In the genomic region with DNA sequence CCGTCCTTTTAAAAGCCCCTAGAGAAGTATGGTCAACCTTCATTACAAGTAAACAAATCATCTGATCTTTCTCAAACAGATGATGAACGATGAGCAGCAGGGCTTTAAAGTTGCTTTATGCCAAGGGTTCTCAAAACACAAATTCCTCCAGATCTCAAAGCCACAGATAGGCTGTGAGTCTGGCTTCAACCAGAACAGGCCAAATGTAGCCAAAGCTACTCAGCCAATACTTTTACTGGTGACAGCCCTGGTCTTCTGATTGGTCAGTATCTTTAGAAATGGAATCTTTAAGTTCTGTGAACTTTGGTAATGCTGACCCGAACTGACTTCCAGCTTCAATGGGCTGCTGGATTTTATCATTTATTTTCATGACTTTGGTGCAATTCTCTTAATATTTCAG, we compare ENCODE assay signal across 15 mouse cellular contexts. TPM values are rescaled to one million over a fixed set of nuclear protein-coding genes. Genes with fewer than 3 reads are reported as not detected.
DNase-seq lines count a peak whose midpoint lies in the region; ATAC-seq and TF ChIP-seq lines count a peak whose summit lies in the region.
"Had no signal": no experiment of that assay in that cellular context is flagged by ENCODE, and none has a peak within 500 bp of the region (broad histone marks: within the 10 kb centered on the region; RNA-seq: fewer than 3 reads in every experiment).

No protein-coding gene starts in this region.

- H3K9me3 ChIP-seq in heart, embryonic 16.5 days (replicated peaks; ENCODE audit: control insufficient read depth, low read length) = no peaks in the 10 kb centered on the region
- no peaks in the 10 kb centered on the region for H3K9me3 ChIP-seq in forebrain, embryonic 16.5 days (ENCODE audit: control insufficient read depth, low read length)
- H3K9me3 ChIP-seq: embryonic facial prominence, embryonic 12.5 days; hindbrain, embryonic 15.5 days; limb, embryonic 15.5 days; midbrain, embryonic 13.5 days; neural tube, embryonic 13.5 days had no signal

- no peak overlapping the region for H3K9ac ChIP-seq in heart, embryonic 16.5 days (ENCODE audit: low read length)
- no peak overlapping the region for H3K9ac ChIP-seq in liver, adult 2 months (ENCODE audit: low read depth, low read length)
- no peak overlapping the region for H3K9ac ChIP-seq in forebrain, embryonic 16.5 days (replicated peaks; ENCODE audit: low read depth, low read length)
- H3K9ac ChIP-seq: embryonic facial prominence, embryonic 12.5 days; hindbrain, embryonic 15.5 days; limb, embryonic 15.5 days; midbrain, embryonic 13.5 days; neural tube, embryonic 13.5 days had no signal

- no peaks in the 10 kb centered on the region for H3K36me3 ChIP-seq in heart, embryonic 16.5 days (ENCODE audit: control insufficient read depth, insufficient read depth)
- H3K36me3 ChIP-seq in liver, adult 2 months (ENCODE audit: control insufficient read depth, insufficient read depth, low read length) = no peaks in the 10 kb centered on the region
- no peaks in the 10 kb centered on the region for H3K36me3 ChIP-seq in forebrain, embryonic 16.5 days (ENCODE audit: control insufficient read depth, insufficient read depth)
- H3K36me3 ChIP-seq: embryonic facial prominence, embryonic 12.5 days; hindbrain, embryonic 15.5 days; limb, embryonic 15.5 days; midbrain, embryonic 13.5 days; neural tube, embryonic 13.5 days had no signal

- peaks cover 19% of the 10 kb centered on the region for H3K4me1 ChIP-seq in heart, embryonic 16.5 days (ENCODE audit: control insufficient read depth, insufficient read depth, low read length)
- H3K4me1 ChIP-seq in liver, adult 2 months (ENCODE audit: control insufficient read depth, insufficient read depth, low read length) = no peaks in the 10 kb centered on the region
- H3K4me1 ChIP-seq in forebrain, embryonic 16.5 days (replicated peaks; ENCODE audit: control insufficient read depth, insufficient read depth, low read length) = peaks cover 22% of the 10 kb centered on the region
- H3K4me1 ChIP-seq: embryonic facial prominence, embryonic 12.5 days; limb, embryonic 15.5 days had no signal

- TF ChIP-seq CTCF in liver, adult 2 months (IDR thresholded peaks at IDR 0.05; ENCODE audit: low read depth, low read length) = no peak

- H3K79me2 ChIP-seq in liver, adult 2 months (ENCODE audit: control insufficient read depth, insufficient read depth, low read length) = no peaks in the 10 kb centered on the region

- H3K4me2 ChIP-seq in heart, embryonic 16.5 days (ENCODE audit: low read depth, low read length) = no peak overlapping the region
- H3K4me2 ChIP-seq in forebrain, embryonic 16.5 days (ENCODE audit: low read length) = no peak overlapping the region
- H3K4me2 ChIP-seq: embryonic facial prominence, embryonic 12.5 days; heart, embryonic 11.5 days; hindbrain, embryonic 15.5 days; limb, embryonic 15.5 days; midbrain, embryonic 13.5 days; neural tube, embryonic 13.5 days had no signal

- no peak overlapping the region for H3K4me3 ChIP-seq in heart, embryonic 16.5 days (ENCODE audit: low read length)
- no peak overlapping the region for H3K4me3 ChIP-seq in liver, adult 2 months (ENCODE audit: insufficient read depth, low read depth, low read length)
- H3K4me3 ChIP-seq in forebrain, embryonic 16.5 days (replicated peaks; ENCODE audit: low read length) = no peak overlapping the region
- H3K4me3 ChIP-seq: embryonic facial prominence, embryonic 12.5 days; hindbrain, embryonic 15.5 days; limb, embryonic 15.5 days; midbrain, embryonic 13.5 days; neural tube, embryonic 13.5 days had no signal

- intact Hi-C loops in heart, postnatal 36 days (cut with DNase I) = no loop called here

- ATAC-seq in heart, embryonic 16.5 days (replicated peaks; ENCODE audit: extremely low read depth, insufficient read depth, low FRiP score) = no peak
- peak; percentile 43 for ATAC-seq in forebrain, embryonic 16.5 days

- no peak for TF ChIP-seq POLR2A in liver, adult 2 months (IDR thresholded peaks at IDR 0.05; ENCODE audit: extremely low read depth, insufficient read depth, low read length)

- WGBS in heart, embryonic 16.5 days = 40% methylated on average over 3 of the region's 3 CpGs
- WGBS in liver, adult 2 months = 58% methylated on average over 3 of the region's 3 CpGs
- 32% methylated on average over 3 of the region's 3 CpGs for WGBS in forebrain, embryonic 16.5 days

- no peaks in the 10 kb centered on the region for H3K27me3 ChIP-seq in heart, embryonic 16.5 days (ENCODE audit: control insufficient read depth, insufficient read depth, low read length)
- H3K27me3 ChIP-seq in liver, adult 2 months (ENCODE audit: control insufficient read depth, insufficient read depth, low read length) = 0 out of 2 replicates have a peak, but pooled peaks cover under 1% of the 10 kb centered on the region
- no peaks in the 10 kb centered on the region for H3K27me3 ChIP-seq in forebrain, embryonic 16.5 days (replicated peaks; ENCODE audit: control insufficient read depth, insufficient read depth, low read length)
- H3K27me3 ChIP-seq: embryonic facial prominence, embryonic 12.5 days; hindbrain, embryonic 15.5 days; limb, embryonic 15.5 days; midbrain, embryonic 13.5 days; neural tube, embryonic 13.5 days had no signal

- DNase-seq in heart, postnatal 36 days = no peak
- peak; percentile 26 for DNase-seq in liver, adult 2 months (ENCODE audit: extremely low read depth, low read depth, low spot score)
- DNase-seq in liver (no peak), MN1 (ENCODE audit: low spot score) (peak; percentile 21)
- no peak for DNase-seq in ovary, postnatal 10 days (ENCODE audit: low spot score)
- DNase-seq in kidney, postnatal 4 days = no peak
- DNase-seq: adrenal gland, postnatal 14 days had no signal

- peak overlapping the region; percentile 29; the same call in 1 of the 2 replicates for H3K27ac ChIP-seq in heart, embryonic 16.5 days (ENCODE audit: low read length)
- H3K27ac ChIP-seq in liver, adult 2 months (replicated peaks; ENCODE audit: insufficient read depth, low read depth, low read length) = no peak overlapping the region
- no peak overlapping the region for H3K27ac ChIP-seq in forebrain, embryonic 16.5 days (ENCODE audit: low read length)
- H3K27ac ChIP-seq: embryonic facial prominence, embryonic 12.5 days; hindbrain, embryonic 15.5 days; limb, embryonic 15.5 days; midbrain, embryonic 13.5 days; neural tube, embryonic 13.5 days had no signal

RNA-seq across cellular contexts. Expression of a gene that starts 10.9 kb away (rescaled TPM):
- 9.3 and 10.4 TPM in 2 replicates for polyA plus RNA-seq in heart, embryonic 16.5 days (2015; fragmentation: Nextera tagmentation; extraction: Ambion mirVana)
- total RNA-seq in heart, postnatal 36 days (2021) = 1 to 10 TPM; 3.7 to 5.1 TPM
- 1.5 and 2.0 TPM in 2 replicates for total RNA-seq in liver, adult 2 months (2014; rRNA removed)
- 0.26 and 0.35 TPM in 2 replicates for polyA plus RNA-seq in liver, adult 2 months (2012; rRNA removed)
- 13.5 and 13.7 TPM in 2 replicates for polyA plus RNA-seq in forebrain, embryonic 16.5 days (2015; fragmentation: Nextera tagmentation; extraction: Ambion mirVana)

RNA-seq across cellular contexts. Expression of a gene that starts 56.3 kb away (rescaled TPM):
- polyA plus RNA-seq in heart, embryonic 16.5 days (2015; fragmentation: Nextera tagmentation; extraction: Ambion mirVana) = 10.1 and 10.9 TPM in 2 replicates
- total RNA-seq in heart, postnatal 36 days (2021) = 1 to 10 TPM; 8.4 to 8.6 TPM
- total RNA-seq in liver, adult 2 months (2014; rRNA removed) = 10.4 and 11.4 TPM in 2 replicates
- polyA plus RNA-seq in liver, adult 2 months (2012; rRNA removed) = 10.3 and 10.5 TPM in 2 replicates
- polyA plus RNA-seq in forebrain, embryonic 16.5 days (2015; fragmentation: Nextera tagmentation; extraction: Ambion mirVana) = 16.2 and 18.7 TPM in 2 replicates

Comparison
In these comparisons a context has a peak if more than half of its experiments do, and no peak if none do; other contexts are left out.
1. DNase-seq: peak in liver, adult 2 months (single experiment) and MN1 (single experiment); none in heart, postnatal 36 days (0 of 2), liver (single experiment), ovary, postnatal 10 days (single experiment) and kidney, postnatal 4 days (0 of 2).